17 mouse cellular contexts compared by ENCODE assay signal in genomic region chr14:114804643-114805042, GRCm38 (mm10).
"Had no signal": no experiment of that assay in that cellular context is flagged by ENCODE, and none has a peak within 500 bp of the region (broad histone marks: within the 10 kb centered on the region; RNA-seq: fewer than 3 reads in every experiment).

No protein-coding gene starts in this region.

- H3K4me1 ChIP-seq: liver, embryonic 13.5 days; lung, embryonic 15.5 days; midbrain, embryonic 15.5 days; neural tube, embryonic 13.5 days; stomach, embryonic 15.5 days had no signal

- H3K9ac ChIP-seq: liver, embryonic 13.5 days; lung, embryonic 15.5 days; midbrain, embryonic 15.5 days; neural tube, embryonic 13.5 days; stomach, embryonic 15.5 days had no signal

- H3K27me3 ChIP-seq: liver, embryonic 13.5 days; lung, embryonic 15.5 days; midbrain, embryonic 15.5 days; neural tube, embryonic 13.5 days; stomach, embryonic 15.5 days had no signal

- H3K9me3 ChIP-seq: liver, embryonic 13.5 days; lung, embryonic 15.5 days; midbrain, embryonic 15.5 days; neural tube, embryonic 13.5 days; stomach, embryonic 15.5 days had no signal

- DNase-seq: kidney, adult 18-20 months; kidney, adult 9 months; kidney, postnatal 25 days; layer of hippocampus, postnatal 36 days; liver, embryonic 13.5 days; retina, postnatal 1 day; right cerebral cortex, postnatal 25 days; spleen, adult 18-20 months; thymus, postnatal 25 days had no signal

- H3K4me2 ChIP-seq: liver, embryonic 13.5 days; lung, embryonic 15.5 days; midbrain, embryonic 15.5 days; neural tube, embryonic 13.5 days; stomach, embryonic 15.5 days had no signal

- H3K4me3 ChIP-seq: left cerebral cortex, adult 2 months; liver, embryonic 13.5 days; lung, embryonic 15.5 days; midbrain, embryonic 15.5 days; myocyte; neural tube, embryonic 13.5 days; stomach, embryonic 15.5 days had no signal

- H3K27ac ChIP-seq: left cerebral cortex, adult 2 months; liver, embryonic 13.5 days; lung, embryonic 15.5 days; macrophage; midbrain, embryonic 15.5 days; neural tube, embryonic 13.5 days; stomach, embryonic 15.5 days had no signal

- ATAC-seq: intestine, embryonic 16.5 days; midbrain, embryonic 15.5 days had no signal

- H3K36me3 ChIP-seq: liver, embryonic 13.5 days; lung, embryonic 15.5 days; midbrain, embryonic 15.5 days; neural tube, embryonic 13.5 days; stomach, embryonic 15.5 days had no signal
